Mouse (Mus musculus) liver, embryonic 14.5 days (tissue): ENCODE measurements at regions not wholly inside any gene's neighbourhood (a gene's known extent, or its start where the extent isn't known, plus 50 kb on each side); places are given as distances from the start of the nearest gene placed in this dataset.

Source experiments
- CTCF ChIP-seq: IDR thresholded peaks from 2 replicates; pipeline ENCODE4 v1.5.1; 2016; ENCODE audit warnings: antibody characterized with exemption, low read depth, control low read depth
- EP300 ChIP-seq: IDR thresholded peaks from 2 replicates; pipeline ENCODE4 v1.6.1; 2016; ENCODE audit warnings: antibody characterized with exemption, low read depth

- TF ChIP-seq CTCF (no peak), EP300 (no peak)
These were observed 233.8 kb downstream of the Ppp1r3a start for GRCm38 (mm10) chr6:14521321-14521720.
